Mouse (Mus musculus) B cell, adult 2 months (primary cell): ENCODE results near the gene Plekho2.
A peak's percentile ranks its signal among the peaks of the same experiment; 100 is the strongest.

ENCODE experiments used
- DNase-seq, 2 experiments: peaks; one replicate each; pipeline ENCODE4 v3.0.0; 2022

Plekho2 gene

DNA sequence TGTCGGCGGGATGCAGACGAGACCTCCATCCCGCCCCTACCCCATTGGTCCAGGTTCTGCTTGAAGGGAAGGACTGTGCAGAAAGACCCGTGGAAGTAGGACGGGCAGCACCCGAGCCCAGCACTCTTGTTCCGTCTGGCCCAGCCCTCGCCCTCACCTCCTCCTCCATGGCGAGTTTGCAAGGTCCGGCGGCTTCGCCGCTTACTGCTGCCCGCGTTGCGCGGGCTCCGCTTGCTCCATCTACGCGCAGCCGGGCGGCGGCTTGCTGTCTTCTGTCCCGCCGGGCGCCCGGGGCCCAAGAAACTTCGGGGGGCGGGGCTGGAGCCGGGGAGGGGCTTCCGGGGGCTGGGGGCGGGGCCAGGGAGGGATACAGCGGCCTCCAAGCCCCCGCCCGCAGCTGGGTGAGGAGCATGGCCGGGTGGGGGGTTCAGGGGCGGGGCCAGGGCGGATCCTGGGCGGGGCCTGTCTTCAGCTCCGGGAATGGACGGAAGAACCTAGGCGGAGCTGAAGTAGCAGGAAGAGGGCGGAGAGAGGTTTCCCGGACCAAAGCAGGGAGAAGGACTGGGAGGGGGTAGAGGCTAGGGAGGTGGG, at the start of gene Plekho2:
TSS of gene Plekho2 (minus strand) at position 260 of the 591 bp plus-strand sequence.
- DNase-seq = peak; percentile 90 to 92

DNA sequence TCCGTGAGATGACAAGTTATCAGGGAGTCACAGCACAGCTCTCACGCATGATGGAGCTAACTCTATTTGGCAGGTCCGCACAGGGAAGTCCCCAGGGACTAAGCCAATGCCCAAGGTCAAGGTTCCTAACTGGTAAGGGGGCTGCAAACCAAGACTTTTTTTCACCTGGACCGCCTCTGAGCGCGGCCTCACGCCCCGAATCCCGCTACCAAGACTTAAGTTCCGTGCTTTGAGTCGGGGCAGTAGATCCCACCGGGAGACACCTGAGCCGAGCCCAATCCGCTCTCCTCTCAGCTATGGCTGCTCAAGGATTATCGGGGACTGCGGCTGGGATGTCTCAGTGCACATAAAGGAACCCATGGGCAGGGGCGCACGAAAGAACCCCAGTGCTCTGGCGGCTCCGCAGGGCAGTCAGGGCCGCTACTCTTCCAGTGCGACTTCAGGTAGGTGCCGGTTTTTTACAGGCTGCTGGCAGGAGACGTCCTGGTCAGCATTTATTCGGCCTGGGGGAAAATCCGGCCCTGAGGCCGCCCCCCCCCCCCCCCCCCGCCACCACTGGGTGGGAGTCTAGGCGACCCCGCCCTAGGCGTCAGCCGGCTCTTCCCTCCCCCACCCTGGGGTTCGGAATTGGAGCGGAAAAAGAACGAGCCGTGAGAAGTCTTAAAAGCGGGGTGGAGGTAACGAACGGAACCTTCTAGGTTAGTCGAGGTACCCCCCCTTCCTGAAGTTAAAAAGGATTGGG, 49.4 kb upstream of the Plekho2 start, which contains the start of gene Rbpms2:
TSS of gene Rbpms2 (plus strand) at position 624 of the 742 bp plus-strand sequence.
- DNase-seq = peak; percentile 22 to 24

- DNase-seq = no peak
Observed at GRCm38 (mm10) chr9:65624266-65624665, 44.4 kb upstream of the Plekho2 start.

GRCm38 (mm10) chr9:65622826-65623225, 43.0 kb upstream of the Plekho2 start:
- DNase-seq = no peak

GRCm38 (mm10) chr9:65621666-65622065, 41.8 kb upstream of the Plekho2 start:
- DNase-seq = no peak

GRCm38 (mm10) chr9:65621196-65621595, 41.4 kb upstream of the Plekho2 start:
- no peak for DNase-seq

GRCm38 (mm10) chr9:65619311-65619710, 39.5 kb upstream of the Plekho2 start:
- no peak for DNase-seq

DNA sequence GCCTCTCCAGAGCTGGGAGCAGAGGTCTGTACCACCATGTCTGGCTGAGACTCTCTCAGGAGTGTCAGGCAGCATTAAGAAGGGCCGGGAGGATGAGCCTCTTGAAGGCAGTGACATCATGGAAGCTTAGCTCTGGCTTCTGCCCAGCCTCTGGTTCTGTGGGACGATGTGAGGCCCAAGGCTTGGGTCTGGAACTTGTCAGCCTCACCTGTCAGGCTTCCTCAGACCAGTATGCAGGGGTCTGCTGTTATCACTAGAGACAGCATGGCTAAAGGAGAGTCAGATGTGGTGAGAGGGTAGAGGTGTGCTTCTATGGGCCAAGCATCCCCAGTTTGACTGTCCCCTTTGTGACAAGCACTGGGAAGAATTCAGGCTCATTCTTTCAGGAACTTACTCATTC, 33.3 kb upstream of the Plekho2 start:
- no peak for DNase-seq

DNA sequence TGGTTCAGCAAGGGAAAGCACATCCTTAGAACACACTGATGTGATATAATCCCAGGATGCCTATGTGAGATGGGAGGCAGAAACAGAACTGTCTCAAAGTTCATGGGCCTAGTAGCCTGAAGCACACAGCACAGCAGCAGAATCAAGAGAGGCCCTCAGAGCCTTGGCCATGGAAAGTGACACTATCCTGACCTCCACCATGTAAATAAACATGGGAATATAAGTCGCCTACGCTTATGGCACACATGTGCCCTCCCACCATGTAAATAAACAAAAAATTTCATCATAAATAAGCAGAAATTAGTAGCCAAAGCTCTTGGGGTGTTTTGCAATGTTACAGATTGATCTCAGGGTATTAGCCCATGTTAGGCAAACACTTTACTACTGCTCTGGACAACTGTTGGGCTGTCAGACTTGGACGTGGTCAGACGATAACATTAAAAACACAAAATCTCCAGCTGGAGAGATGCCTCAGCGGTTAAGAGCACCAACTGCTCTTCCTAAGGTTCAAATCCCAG, 32.2 kb upstream of the Plekho2 start:
- no peak for DNase-seq

- no peak for DNase-seq
Observed at GRCm38 (mm10) chr9:65607120-65607519, 27.3 kb upstream of the Plekho2 start.

- DNase-seq = no peak
Observed at GRCm38 (mm10) chr9:65606321-65607109, 26.7 kb upstream of the Plekho2 start.

- DNase-seq = peak; percentile 42 to 43
Observed at GRCm38 (mm10) chr9:65605471-65606136, 25.8 kb upstream of the Plekho2 start.

DNA sequence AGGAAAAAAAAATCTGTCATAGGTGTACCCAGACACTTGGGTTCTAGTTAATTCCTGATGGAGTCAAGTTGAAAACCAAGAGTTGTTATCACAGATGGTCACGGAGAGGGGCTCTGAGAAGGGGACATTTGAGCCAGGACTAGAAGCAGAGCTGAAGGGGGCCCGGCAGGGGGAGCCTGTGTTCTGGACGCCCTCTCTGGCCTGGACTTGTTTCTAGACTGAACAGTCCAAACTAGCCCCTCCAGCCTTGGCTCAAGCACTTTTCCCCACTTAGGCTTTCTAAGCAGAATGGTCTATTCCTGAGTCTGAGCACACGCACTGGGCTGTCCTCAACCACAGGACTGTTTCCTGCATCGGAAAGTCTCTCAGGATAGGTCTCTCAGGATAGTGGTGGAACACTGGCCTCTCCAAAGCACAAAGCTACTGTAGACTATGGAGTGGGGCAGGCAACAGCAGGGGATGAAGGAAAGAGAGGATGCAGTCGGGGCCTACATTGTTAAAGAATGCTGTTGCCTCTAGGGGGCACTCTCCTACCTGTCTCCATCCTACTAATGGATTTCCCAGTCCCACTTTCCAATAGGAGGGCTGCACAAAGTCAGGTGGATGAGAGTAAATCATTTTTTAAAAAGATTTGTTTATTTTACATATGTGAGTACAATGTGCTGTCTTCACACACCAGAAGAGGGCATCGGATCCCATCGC, 23.7 kb upstream of the Plekho2 start:
- peak; percentile 11 to 24 for DNase-seq

GRCm38 (mm10) chr9:65600951-65601350, 21.1 kb upstream of the Plekho2 start:
- no peak for DNase-seq

DNA sequence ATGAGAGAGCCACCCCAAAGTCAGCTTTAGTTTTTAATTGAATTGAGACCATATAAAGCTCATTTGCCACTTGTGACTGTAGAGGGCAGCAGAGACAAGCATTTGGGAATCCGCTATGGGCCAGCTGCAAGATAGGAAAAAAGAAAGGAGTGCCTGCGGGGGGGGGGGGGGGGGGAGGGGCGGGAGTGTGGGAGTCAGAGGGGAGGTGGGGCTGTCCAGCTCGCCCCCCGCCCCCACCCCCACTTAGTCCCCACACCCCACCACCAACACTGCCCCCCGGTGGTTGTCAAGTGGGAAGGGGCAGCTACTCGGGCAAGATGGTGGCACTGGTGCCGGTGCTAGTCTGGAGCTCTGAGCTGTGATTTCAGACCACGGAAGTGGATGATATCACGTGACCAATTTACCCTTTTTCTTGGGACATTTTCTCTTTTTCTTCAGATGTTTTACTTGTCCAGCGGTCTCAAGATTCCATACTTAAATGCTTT, 19.0 kb upstream of the Plekho2 start:
- peak; percentile 55 to 57 for DNase-seq

GRCm38 (mm10) chr9:65593596-65593995, 13.8 kb upstream of the Plekho2 start:
- no peak for DNase-seq

GRCm38 (mm10) chr9:65592721-65593120, 12.9 kb upstream of the Plekho2 start:
- no peak for DNase-seq

GRCm38 (mm10) chr9:65589091-65589490, 9.3 kb upstream of the Plekho2 start:
- DNase-seq = no peak

GRCm38 (mm10) chr9:65587573-65588358, 7.9 kb upstream of the Plekho2 start:
- DNase-seq = peak; percentile 52 to 59

DNA sequence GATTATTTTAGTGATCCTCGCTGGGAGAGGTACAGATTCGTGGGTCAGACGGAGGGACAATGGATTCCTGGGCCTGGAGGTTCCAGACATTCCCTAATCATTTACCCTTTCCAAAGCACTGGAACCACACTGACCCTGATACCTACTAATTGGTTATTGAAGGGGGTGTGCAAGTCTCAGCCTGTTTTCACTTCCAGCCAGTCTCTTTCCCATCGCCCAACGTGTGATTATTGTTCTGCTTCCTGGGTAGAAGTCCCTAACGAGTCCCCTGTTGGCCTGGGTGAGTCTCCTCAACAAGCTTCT, 7.4 kb upstream of the Plekho2 start:
- DNase-seq = no peak
